Mouse (Mus musculus) bone marrow, adult 2 months (tissue): ENCODE results near the gene P4ha1. TPM values are rescaled to one million over a fixed set of nuclear protein-coding genes. Genes with fewer than 3 reads are reported as not detected.
A peak's percentile ranks its signal among the peaks of the same experiment; 100 is the strongest.

Experiments used
- H3K27ac ChIP-seq: fragments of 200-500 bp; 2 replicates; pipeline ENCODE4 v1.5.1; 2012; ENCODE audit warnings: low read depth, mild to moderate bottlenecking, control low read depth, inconsistent platforms, low read length; ENCODE audit not compliant: control insufficient read depth, poor library complexity, insufficient read depth
- H3K4me1 ChIP-seq: fragments of 200-500 bp; 2 replicates; pipeline ENCODE4 v1.6.1; 2011; ENCODE audit warnings: low read length; ENCODE audit not compliant: control insufficient read depth, insufficient read depth
- H3K4me3 ChIP-seq: fragments of 200-500 bp; replicated peaks from 2 replicates; pipeline ENCODE3; 2011; ENCODE audit warnings: mild to moderate bottlenecking, low read depth, low read length, control low read depth; ENCODE audit not compliant: control insufficient read depth
- CTCF ChIP-seq: fragments of 200-500 bp; IDR thresholded peaks from 2 replicates; pipeline ENCODE4 v1.5.1; 2011; ENCODE audit warnings: low read length, control low read depth; ENCODE audit not compliant: control insufficient read depth, insufficient read depth
- POLR2A ChIP-seq: fragments of 200-500 bp; IDR thresholded peaks from 2 replicates; pipeline ENCODE4 v1.6.1; 2011; ENCODE audit warnings: low read depth, mild to moderate bottlenecking, control low read depth, low read length, borderline replicate concordance; ENCODE audit not compliant: control insufficient read depth
- WGBS: fragments of 180-500 bp; shearing (Covaris S2); methylation state at CpG from one replicate; pipeline ENCODE4 v1.1.7; 2018; 5-methylcytosine and 5-hydroxymethylcytosine counted together
- polyA plus RNA-seq: library from polyadenylated mRNA; stranded (reverse); fragments of >200 nt; gene quantifications from 2 replicates; pipeline ENCODE4 v1.2.4, GENCODE M21; 2011; ENCODE audit warnings: low replicate concordance; ENCODE audit not compliant: missing spikeins, insufficient read depth, insufficient read length

The P4ha1 gene
- 6.2 and 12.4 TPM in 2 replicates for polyA plus RNA-seq

DNA sequence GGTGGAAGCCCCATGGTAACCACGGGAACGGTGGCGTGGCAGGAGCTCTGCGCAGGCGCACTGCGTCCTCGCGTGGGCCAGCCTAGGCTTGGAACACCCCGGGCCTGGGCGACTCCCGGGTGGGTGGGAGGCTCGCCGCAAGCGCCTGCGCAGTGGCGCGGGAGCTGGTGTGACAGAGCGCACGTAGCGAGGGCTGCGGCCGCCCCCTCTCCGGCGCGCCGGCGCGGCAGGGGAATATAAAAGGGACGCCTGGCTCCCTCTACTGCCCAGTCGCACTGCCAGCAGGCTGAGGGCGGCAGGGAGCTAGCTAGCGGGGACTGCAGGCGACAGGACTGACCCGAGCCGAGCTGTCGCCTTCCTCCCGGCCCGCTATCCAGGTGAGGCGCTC, at the start of gene P4ha1:
Gene P4ha1 (plus strand): TSS at position 197 of the 388 bp plus-strand sequence.
- Histone ChIP-seq H3K27ac (peak within 1 kb of the TSS; percentile 65), H3K4me3 (peak within 1 kb of the TSS; percentile 77), H3K4me1 (no peaks in the 10 kb centered on the region)
- TF ChIP-seq POLR2A (peak; percentile 99), CTCF (peak; percentile 62)
- WGBS = under 1% methylated on average over 39 of the region's 39 CpGs

DNA sequence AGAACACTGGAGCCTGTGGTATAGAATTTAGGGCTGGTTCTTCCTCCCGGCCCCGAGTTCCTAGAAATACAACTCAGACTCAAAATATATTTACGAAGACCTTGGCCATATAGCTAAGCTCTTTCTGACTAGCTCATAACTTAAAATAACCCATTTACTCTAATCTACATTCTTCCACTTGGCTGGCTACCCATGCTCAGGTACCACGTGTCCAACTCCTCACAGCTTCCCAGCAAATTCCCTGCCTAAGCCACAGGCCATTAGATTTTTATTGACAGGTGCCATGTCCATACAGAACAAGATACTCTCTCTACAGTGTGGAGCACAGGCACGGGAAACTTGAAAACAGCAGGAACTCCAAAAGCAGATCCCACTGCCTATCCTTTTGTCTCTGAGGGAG, 47.4 kb upstream of the P4ha1 start:
- 80% methylated on average over 5 of the region's 5 CpGs for WGBS
- Histone ChIP-seq H3K4me3 (no peak overlapping the region), H3K4me1 (no peaks in the 10 kb centered on the region), H3K27ac (no peak overlapping the region)
- TF ChIP-seq CTCF (no peak), POLR2A (no peak)

DNA sequence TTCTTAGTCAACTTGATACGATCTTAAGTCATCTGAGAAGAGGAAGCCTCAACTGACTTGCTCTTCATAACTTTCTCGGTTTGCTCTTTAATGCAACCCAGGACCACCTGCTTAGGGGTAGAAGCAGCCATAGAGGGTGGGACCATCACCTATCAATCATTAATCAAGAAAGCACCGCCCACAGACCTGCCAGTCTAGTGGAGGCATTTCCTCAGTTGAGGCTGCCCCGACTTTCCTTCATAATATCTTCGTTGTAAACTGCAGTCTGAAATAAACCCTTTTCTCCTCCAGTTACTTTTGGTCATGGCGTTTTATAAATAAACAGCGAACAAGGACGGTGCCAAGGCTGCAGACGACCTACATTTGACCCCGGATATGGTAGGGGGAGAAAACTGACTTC, 46.0 kb upstream of the P4ha1 start:
- no peaks in the 10 kb centered on the region for H3K4me1 ChIP-seq
- TF ChIP-seq CTCF (no peak), POLR2A (no peak)
- WGBS = 57% methylated on average over 10 of the region's 10 CpGs
- H3K27ac ChIP-seq = no peak overlapping the region
- no peak overlapping the region for H3K4me3 ChIP-seq

- TF ChIP-seq POLR2A (no peak), CTCF (no peak)
- no peak overlapping the region for H3K27ac ChIP-seq
- H3K4me3 ChIP-seq = no peak overlapping the region
- no peaks in the 10 kb centered on the region for H3K4me1 ChIP-seq
- 58% methylated on average over 5 of the region's 5 CpGs for WGBS
Observed at GRCm38 (mm10) chr10:59277729-59278475, 45.2 kb upstream of the P4ha1 start.

GRCm38 (mm10) chr10:59283164-59283563, 39.9 kb upstream of the P4ha1 start:
- no peaks in the 10 kb centered on the region; the same call in 1 of the 2 replicates for H3K4me1 ChIP-seq
- no peak for TF ChIP-seq CTCF
- TF ChIP-seq POLR2A = no peak
- no peak overlapping the region for H3K27ac ChIP-seq
- 29% methylated on average over 3 of the region's 3 CpGs for WGBS
- H3K4me3 ChIP-seq = no peak overlapping the region

DNA sequence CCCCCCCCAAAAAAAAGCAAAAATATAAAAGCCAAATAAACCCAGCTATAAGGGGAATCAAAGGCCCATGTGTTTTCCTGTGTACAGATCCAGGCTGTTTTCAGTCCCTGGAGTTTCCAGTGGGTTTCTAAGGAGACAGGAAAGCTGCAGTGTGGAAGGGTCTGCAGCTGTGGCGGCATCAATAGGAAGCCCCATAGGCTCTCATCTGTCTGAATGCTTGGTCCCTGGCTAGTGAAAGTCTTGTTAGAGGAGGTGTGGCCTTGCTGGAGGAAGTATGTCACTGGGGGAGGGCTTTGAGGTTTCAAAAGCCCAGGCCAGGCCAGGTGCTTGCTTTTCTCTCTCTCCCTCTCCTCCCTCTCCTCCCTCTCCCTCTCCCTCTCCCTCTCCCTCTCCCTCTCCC, 39.3 kb upstream of the P4ha1 start:
- Histone ChIP-seq H3K27ac (no peak overlapping the region), H3K4me3 (no peak overlapping the region), H3K4me1 (no peaks in the 10 kb centered on the region; the same call in 1 of the 2 replicates)
- TF ChIP-seq POLR2A = no peak
- no peak for TF ChIP-seq CTCF
- WGBS = 79% methylated on average over 1 of the region's 1 CpGs

DNA sequence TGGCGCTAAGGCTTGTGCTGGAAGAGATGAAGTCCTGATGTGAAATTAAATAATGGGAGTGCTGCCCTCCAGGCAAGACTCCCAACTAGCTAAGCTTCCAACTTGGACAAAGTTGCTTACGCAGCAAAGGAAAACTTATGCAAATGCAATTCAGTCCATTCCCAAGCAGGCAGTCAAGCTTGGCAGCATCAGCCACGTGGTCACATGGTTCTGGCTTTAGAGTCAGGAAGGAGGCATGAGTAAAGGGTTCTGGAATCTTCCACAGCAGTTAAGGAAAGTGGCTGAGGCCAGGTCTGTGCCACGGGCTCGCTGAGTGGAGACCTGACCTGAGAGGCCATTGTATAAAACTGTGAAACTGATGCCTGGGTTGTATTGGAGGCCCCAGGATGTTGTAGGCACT, 37.6 kb upstream of the P4ha1 start:
- WGBS = 73% methylated on average over 5 of the region's 5 CpGs
- no peak for TF ChIP-seq CTCF
- Histone ChIP-seq H3K4me1 (no peaks in the 10 kb centered on the region; the same call in 1 of the 2 replicates), H3K4me3 (no peak overlapping the region), H3K27ac (no peak overlapping the region)

- Histone ChIP-seq H3K27ac (no peak overlapping the region), H3K4me1 (no peaks in the 10 kb centered on the region; the same call in 1 of the 2 replicates), H3K4me3 (no peak overlapping the region)
- WGBS = 64% methylated on average over 2 of the region's 2 CpGs
- TF ChIP-seq CTCF (no peak), POLR2A (no peak)
Observed at GRCm38 (mm10) chr10:59287251-59287650, 35.8 kb upstream of the P4ha1 start.

DNA sequence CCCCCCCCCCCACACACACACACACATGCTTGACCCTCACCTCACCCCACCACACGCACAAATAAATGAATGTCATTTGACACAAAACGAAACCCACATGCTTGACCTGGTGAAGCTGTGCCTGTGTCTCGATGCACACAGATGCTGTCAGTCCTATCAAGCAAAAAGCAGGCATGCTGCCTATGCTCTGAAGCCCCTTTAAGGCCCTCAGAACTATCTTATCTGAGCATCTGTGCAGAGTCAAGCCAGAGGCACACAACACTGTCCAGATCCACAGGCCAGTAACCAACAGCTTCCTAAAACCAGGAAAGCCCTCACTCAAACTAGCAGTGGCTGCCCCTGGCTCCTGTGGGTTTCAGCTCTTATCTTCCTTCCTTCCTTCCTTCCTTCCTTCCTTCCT, 35.4 kb upstream of the P4ha1 start:
- H3K4me1 ChIP-seq = no peaks in the 10 kb centered on the region; the same call in 1 of the 2 replicates
- H3K27ac ChIP-seq = no peak overlapping the region
- no peak overlapping the region for H3K4me3 ChIP-seq
- TF ChIP-seq POLR2A (no peak), CTCF (no peak)
- WGBS = 78% methylated on average over 3 of the region's 3 CpGs

GRCm38 (mm10) chr10:59289062-59289461, 34.0 kb upstream of the P4ha1 start:
- no peak overlapping the region for H3K4me3 ChIP-seq
- TF ChIP-seq POLR2A (no peak), CTCF (peak; percentile 72)

More at GRCm38 (mm10) chr10:59289062-59289461, 34.0 kb upstream of the P4ha1 start:
- no peak overlapping the region for H3K27ac ChIP-seq
- WGBS = 74% methylated on average over 8 of the region's 8 CpGs
- no peaks in the 10 kb centered on the region; the same call in 1 of the 2 replicates for H3K4me1 ChIP-seq
